Mouse (Mus musculus) embryo, embryonic 9.5 days (tissue): ENCODE measurements around the gene Ccdc8.

Source experiments
- DNase-seq: peaks from one replicate; pipeline ENCODE4 v3.0.0-alpha.2; 2017; ENCODE audit errors: extremely low spot score

The Ccdc8 gene

GRCm38 (mm10) chr7:17010010-17010347, 17.5 kb downstream of the Ccdc8 start:
- DNase-seq: no peak

GRCm38 (mm10) chr7:17011909-17012590, 19.5 kb downstream of the Ccdc8 start:
- no peak for DNase-seq

- DNase-seq: no peak
Observed at GRCm38 (mm10) chr7:17015381-17015780, 22.9 kb downstream of the Ccdc8 start.

- no peak for DNase-seq
Observed at GRCm38 (mm10) chr7:17017036-17017435, 24.5 kb downstream of the Ccdc8 start.

- no peak for DNase-seq
Observed at GRCm38 (mm10) chr7:17017921-17018320, 25.4 kb downstream of the Ccdc8 start.

- DNase-seq: no peak
Observed at GRCm38 (mm10) chr7:17019426-17020166, 27.1 kb downstream of the Ccdc8 start.

- no peak for DNase-seq
Observed at GRCm38 (mm10) chr7:17022176-17022575, 29.7 kb downstream of the Ccdc8 start.

GRCm38 (mm10) chr7:17023701-17024100, 31.2 kb downstream of the Ccdc8 start:
- DNase-seq: no peak

GRCm38 (mm10) chr7:17024141-17024540, 31.6 kb downstream of the Ccdc8 start:
- DNase-seq: no peak

GRCm38 (mm10) chr7:17024814-17025504, 32.5 kb downstream of the Ccdc8 start:
- no peak for DNase-seq

- DNase-seq: no peak
Observed at GRCm38 (mm10) chr7:17025505-17025894, 33.0 kb downstream of the Ccdc8 start.

- DNase-seq: no peak
Observed at GRCm38 (mm10) chr7:17025896-17026622, 33.6 kb downstream of the Ccdc8 start.

GRCm38 (mm10) chr7:17026710-17027587, 34.4 kb downstream of the Ccdc8 start:
- DNase-seq: no peak

- DNase-seq: peak; percentile 98
Observed at GRCm38 (mm10) chr7:17027588-17028343, 35.3 kb downstream of the Ccdc8 start, which contains the start of gene Ppp5c. Ppp5c (minus strand) TSS chr7:17027924.

GRCm38 (mm10) chr7:17028923-17029322, 36.4 kb downstream of the Ccdc8 start:
- DNase-seq: no peak

GRCm38 (mm10) chr7:17030239-17030638, 37.7 kb downstream of the Ccdc8 start:
- no peak for DNase-seq

- DNase-seq: no peak
Observed at GRCm38 (mm10) chr7:17038018-17038695, 45.6 kb downstream of the Ccdc8 start.

- no peak for DNase-seq
Observed at GRCm38 (mm10) chr7:17039373-17039772, 46.9 kb downstream of the Ccdc8 start.

GRCm38 (mm10) chr7:17045743-17046142, 53.2 kb downstream of the Ccdc8 start:
- DNase-seq: no peak
